Mouse (Mus musculus): ENCODE results near the gene Srrd. TPM values are rescaled to one million over a fixed set of nuclear protein-coding genes. Genes with fewer than 3 reads are reported as not detected.
A peak's percentile ranks its signal among the peaks of the same experiment; 100 is the strongest.

The Srrd gene
- total RNA-seq, 2 experiments from 2014 or later = 17.6 to 47.7 TPM

DNA sequence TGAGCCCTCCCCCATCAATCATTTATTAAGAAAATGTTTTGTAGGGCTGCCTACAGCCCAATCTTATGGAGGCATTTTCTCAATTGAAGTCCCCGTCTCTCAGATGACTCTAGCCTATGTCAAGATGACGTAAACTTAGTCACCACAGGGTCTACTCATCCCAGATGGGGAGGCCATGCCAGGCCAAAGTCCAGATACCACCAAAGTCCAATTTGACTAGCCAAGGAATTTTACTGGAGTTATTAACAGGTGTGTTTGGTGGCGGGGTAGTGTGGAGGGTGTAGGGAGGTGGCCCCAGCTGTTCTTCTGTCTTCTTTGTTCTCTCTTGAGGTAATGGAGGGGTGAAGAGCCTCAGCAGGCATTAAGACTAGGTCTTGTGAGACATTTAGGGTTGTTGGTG lies 17.2 kb upstream of the Srrd start:
- ATAC-seq (replicated peaks; ENCODE audit: poor library complexity, severe bottlenecking) = no peak

DNA sequence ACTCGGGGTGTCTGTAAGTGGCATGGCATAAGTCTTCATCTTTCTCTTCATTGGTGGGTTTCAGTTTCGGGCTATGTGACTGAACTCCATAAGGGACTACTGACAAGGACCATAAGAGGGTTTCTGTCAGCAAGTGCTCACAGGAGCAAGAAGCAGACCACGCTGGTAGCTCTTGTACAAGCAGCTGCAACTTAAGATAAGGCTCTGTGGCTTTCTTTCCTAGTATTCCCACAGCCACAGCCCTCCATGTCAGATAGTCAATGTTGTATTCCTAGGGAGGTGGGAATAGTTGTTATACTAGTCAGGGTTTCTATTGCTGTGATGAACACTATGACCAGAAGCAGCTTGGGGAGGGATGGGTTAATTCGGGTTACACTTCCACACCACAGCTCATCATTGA lies 16.7 kb upstream of the Srrd start:
- ATAC-seq (replicated peaks; ENCODE audit: poor library complexity, severe bottlenecking) = no peak

DNA sequence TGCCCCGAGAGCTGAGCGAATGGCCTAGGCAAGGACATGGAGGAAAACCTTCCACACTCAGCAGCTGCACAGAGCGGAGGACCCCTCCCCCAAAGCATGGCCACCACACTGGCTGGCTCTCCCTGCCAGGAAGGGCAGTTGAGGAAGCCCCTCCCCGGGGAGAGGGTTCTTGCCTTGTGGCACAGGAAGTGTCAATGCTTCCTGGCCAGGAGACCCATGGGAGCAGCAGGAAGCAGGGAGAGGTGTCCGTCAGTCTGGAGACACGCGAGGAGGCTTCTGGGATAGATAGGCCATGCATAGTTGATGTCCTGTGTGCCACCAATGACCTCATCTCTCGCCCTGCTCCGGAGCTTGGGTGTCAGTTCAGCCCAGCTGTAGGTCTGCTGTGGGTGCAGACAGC lies 13.5 kb upstream of the Srrd start:
- ATAC-seq (replicated peaks; ENCODE audit: poor library complexity, severe bottlenecking) = no peak

DNA sequence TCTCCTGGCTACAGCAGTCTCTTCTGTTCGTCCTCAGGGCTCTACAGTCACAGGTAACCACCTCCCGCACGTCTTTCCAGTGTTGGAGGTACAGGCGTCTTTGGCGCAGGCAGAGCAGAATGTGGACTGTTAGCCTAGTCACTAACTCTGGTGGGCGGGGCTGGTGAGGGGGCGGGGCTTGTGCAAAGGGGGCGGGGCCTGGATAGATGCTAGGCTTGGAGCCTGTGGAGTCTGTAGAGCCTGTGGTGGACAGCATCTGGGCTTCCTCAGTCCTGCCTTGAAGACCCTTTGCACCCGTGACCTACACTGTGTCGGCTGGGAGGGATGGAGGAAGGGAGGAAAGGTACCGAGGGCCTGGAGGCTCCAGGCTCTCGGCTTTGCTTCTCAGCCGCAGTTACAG lies 13.1 kb upstream of the Srrd start, which contains the start of gene Gm6583:
TSS of gene Gm6583 (minus strand) at position 124 of the 400 bp plus-strand sequence.
- ATAC-seq (replicated peaks; ENCODE audit: poor library complexity, severe bottlenecking) = peak; percentile 3; the same call in 1 of the 2 replicates

GRCm38 (mm10) chr5:112355493-112355892 lies 12.7 kb upstream of the Srrd start:
- peak; percentile 58 for ATAC-seq (replicated peaks; ENCODE audit: poor library complexity, severe bottlenecking)

DNA sequence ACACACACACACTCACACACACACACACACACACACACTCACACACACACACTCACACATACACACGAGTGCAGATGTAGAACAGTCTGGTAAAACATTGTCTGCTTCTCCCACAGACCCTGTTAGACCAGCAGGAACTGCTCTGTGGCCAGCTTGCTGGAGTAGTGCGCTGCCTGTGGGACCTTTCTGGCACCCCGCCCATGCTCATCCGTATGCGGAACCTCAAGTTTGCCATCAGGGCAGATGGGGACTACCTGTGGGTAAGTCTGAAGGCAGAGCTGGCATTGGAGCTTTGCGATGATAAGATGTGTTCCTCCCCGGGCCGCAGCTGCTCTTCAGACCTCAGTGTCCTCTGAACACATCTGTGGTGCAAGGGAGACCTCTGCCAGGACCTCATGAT lies 6.3 kb upstream of the Srrd start:
- ATAC-seq (replicated peaks; ENCODE audit: poor library complexity, severe bottlenecking) = no peak

DNA sequence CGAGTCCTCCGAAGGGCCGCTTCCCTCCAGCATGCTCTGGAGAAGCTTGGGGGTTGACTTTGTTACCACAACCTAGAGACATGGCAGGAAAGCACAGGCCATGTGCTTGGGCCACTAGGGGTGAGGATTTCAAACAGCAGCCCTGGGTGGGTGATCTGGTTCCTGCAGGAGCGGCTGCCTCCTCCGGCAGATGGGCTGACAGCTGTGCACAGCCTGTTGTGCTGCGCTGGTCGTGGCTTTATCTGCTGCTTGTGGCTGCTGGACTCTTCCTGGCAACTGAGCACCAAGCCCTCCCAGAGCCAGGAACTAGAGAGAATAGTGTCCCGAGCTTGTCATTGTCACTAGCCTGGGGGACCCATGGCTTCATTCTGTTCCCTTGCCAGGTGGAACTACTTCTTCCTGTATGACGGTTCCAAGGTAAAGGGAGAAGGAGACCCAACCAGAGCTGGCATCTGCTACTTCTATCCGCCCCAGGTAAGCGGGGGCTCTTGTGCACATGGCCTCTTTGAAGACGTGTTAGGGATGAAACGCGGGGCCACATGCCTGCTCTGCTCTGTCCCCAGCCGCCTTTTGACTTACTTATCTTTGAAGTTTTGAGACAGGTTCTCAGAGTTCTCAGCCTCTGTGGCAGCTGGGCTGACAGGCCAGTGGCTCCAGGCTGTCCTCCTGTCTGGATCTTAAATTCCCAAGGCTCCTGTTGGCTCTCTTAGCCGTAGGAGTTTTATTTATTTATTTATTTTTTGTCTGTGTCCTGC lies 3.5 kb upstream of the Srrd start:
- no peak for ATAC-seq (replicated peaks; ENCODE audit: poor library complexity, severe bottlenecking)

DNA sequence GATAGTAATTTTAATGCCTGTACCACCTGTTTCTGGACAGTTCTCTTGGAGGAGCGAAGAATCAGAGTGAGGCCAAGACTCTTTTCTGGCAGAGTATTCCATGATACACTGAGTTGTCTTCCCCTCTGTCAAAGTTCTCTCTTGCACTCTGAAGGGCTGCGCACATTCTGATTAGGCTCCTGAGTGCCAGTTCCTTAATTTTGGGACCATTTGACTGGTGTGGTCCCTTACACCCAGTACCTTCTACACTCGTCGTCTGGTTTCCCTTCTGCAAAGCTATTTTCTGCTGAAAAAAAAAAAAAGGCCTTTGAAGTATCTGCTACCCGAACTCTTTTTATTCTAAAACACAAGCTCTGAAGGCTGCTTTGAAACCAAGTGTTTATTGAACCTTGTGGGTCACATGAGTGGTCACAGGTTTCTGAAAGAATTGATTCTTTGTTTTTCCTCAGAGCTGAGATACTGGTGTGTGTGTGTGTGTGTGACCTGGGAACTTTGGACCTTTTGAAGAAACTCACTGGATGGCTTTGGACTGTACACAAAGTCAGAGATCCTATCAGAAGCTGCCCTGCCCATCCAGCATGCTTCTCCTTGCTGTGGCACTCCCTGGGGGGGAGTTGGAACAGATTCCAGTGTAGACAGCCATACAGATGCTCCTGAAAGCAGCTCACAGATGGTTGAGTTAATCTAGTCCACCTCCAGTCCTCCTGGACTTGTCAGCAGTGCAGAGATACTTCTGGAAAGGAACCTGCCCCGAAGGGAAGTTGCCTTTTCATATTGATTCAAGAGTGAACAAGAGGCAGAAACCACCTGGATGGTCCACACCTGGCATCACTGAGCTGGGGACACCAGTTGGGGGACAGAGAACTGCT lies 1.5 kb upstream of the Srrd start:
- ATAC-seq (replicated peaks; ENCODE audit: poor library complexity, severe bottlenecking) = peak; percentile 52

- ATAC-seq (replicated peaks; ENCODE audit: poor library complexity, severe bottlenecking) = peak; percentile 58
Observed at GRCm38 (mm10) chr5:112343205-112343595, 360 bp upstream of the Srrd start.

GRCm38 (mm10) chr5:112339215-112339614 lies 3.6 kb downstream of the Srrd start:
- no peak for ATAC-seq (replicated peaks; ENCODE audit: poor library complexity, severe bottlenecking)

DNA sequence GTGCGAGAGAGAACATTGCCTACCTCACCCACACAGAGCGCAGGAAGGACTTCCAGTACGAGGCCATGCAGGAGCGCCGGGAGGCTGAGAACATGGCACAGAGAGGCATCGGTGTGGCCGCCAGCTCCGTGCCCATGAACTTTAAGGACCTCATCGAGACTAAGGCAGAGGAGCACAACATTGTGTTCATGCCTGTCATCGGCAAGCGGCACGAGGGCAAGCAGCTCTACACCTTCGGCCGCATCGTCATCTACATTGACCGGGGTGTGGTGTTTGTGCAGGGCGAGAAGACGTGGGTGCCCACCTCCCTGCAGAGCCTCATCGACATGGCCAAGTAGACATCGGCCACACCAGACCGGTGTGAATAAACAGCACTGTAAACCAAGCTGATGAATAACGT lies 5.8 kb downstream of the Srrd start:
- no peak for ATAC-seq (replicated peaks; ENCODE audit: poor library complexity, severe bottlenecking)

GRCm38 (mm10) chr5:112335473-112335872 lies 7.4 kb downstream of the Srrd start:
- ATAC-seq (replicated peaks; ENCODE audit: poor library complexity, severe bottlenecking) = peak; percentile 74

GRCm38 (mm10) chr5:112329805-112330564 lies 12.9 kb downstream of the Srrd start:
- ATAC-seq (replicated peaks; ENCODE audit: poor library complexity, severe bottlenecking) = no peak

DNA sequence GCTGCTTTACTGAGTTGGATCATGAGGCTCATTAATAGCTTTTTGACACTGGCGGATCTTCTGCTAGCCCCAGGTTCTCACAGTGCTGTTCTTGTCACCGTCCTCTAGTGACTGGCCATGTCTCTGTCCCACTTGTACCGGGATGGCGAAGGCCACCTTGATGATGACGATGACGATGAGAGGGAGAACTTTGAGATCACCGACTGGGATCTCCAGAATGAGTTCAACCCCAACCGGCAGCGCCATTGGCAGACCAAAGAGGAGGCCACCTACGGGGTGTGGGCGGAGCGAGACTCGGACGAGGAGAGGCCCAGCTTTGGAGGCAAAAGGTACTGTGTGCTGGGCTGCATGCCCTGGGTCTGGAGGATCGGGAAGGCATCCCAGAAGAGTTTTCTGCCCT lies 15.0 kb downstream of the Srrd start:
- ATAC-seq (replicated peaks; ENCODE audit: poor library complexity, severe bottlenecking) = no peak

DNA sequence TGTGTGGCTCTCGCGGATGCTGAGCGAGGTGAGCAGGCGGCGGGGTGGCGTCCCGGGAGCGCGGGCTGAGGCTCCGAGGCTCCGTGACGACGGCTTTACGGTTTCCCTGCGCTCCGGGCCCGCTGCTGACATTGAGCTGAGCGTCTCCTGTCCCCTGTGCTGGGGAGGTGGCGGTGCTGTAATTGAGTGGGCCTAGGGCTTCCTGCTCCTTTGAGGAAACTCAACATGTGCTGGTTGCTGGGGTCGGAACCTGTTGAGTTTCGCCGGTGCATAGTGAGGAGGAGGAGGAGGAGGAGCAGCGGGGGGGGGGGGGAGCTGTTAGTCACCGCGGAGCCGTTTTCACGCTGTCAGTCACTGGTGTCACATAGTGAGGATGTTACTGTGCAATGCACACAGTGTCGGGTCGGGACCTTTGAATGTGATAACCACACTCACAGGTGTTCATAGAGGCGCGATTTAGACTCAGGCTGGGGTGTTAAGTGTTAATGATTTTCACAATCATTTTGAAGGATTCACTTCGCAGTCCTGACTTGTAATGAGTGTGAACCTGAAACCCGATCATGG lies 16.3 kb downstream of the Srrd start:
- ATAC-seq (replicated peaks; ENCODE audit: poor library complexity, severe bottlenecking) = peak; percentile 6; the same call in 1 of the 2 replicates

GRCm38 (mm10) chr5:112325546-112326445 lies 17.0 kb downstream of the Srrd start, which contains the start of gene Tfip11:
Gene Tfip11, plus strand, starts transcription at chr5:112326358.
- ATAC-seq (replicated peaks; ENCODE audit: poor library complexity, severe bottlenecking) = peak; percentile 75

GRCm38 (mm10) chr5:112324637-112325545 lies 17.9 kb downstream of the Srrd start:
- peak; percentile 75 for ATAC-seq (replicated peaks; ENCODE audit: poor library complexity, severe bottlenecking)

DNA sequence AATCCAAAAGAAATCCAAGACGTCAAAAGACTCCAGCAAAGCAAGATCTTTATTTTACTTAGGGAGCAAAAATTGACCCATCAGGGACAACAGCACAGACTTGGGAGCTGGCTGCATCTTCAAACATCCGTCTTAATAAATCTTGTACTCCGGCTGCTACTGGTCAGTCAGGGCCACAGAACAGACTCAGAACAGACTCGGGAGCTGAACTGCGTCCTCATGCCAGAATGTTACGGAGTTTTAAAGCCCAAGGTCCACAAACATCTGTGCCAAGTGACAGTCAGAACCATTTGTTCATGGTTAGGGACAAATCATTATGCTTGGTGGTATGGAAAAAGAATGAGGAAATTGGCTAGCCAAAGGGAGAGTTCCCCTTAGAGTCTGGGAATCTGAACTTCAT lies 19.6 kb downstream of the Srrd start:
- ATAC-seq (replicated peaks; ENCODE audit: poor library complexity, severe bottlenecking) = no peak

Measured in granulocyte monocyte progenitor cell, adult 5-6 weeks (primary cell).